Mouse (Mus musculus): ENCODE measurements around the gene Wipf1.

GRCm38 (mm10) chr2:73452556-73452955 is 77.0 kb downstream of the Wipf1 start:
- TF ChIP-seq POLR2A (IDR thresholded peaks at IDR 0.05; ENCODE audit: borderline replicate concordance, low read depth, low read length) (no peak), CTCF (IDR thresholded peaks at IDR 0.05; ENCODE audit: low read depth, low read length) (no peak)
